Mouse (Mus musculus) layer of hippocampus, adult 9-10 months (tissue): ENCODE results near the gene Pitx1.

Source experiments
- DNase-seq: peaks from one replicate; pipeline ENCODE4 v3.0.0; 2022; ENCODE audit warnings: low spot score

Gene Pitx1

GRCm38 (mm10) chr13:55830833-55831721 lies 4.9 kb downstream of the Pitx1 start:
- no peak for DNase-seq

DNA sequence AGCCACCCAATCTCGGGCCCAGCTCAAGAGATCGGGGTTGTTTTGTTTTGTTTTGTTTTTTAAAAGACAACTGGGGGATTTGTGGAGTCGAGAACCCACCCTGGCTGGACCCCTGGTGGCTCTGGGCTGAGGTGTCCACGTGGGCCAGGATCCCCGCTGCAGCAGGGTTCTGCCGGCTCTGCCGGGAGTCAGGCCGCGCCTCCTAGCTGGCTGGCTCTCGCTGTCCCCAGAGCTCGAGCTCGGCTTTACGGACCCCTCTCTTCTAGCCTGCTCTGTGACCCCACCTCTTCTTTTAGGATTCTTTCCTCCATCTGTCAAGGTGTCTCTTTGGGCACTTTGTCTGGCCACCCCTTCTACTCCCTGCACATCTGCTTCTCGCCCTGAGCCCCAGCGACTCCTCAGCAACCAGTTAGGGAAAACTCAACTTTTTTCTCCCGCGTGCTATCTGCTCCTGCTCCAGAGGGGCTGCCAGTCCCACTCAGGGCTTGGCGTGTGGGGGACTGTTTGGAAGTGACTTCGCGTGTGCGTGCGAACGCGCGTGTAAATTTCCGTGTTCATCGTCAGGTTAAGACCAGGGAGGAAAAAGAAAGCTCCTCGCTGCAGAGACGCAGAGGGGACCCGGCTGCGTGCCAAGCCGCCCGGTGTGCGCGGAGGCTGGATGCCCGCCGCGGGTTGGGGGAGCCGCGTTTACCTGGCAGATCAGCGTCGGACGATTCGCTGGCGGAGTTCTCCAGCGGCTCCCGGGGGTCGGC lies 5.7 kb downstream of the Pitx1 start:
- DNase-seq: no peak

DNA sequence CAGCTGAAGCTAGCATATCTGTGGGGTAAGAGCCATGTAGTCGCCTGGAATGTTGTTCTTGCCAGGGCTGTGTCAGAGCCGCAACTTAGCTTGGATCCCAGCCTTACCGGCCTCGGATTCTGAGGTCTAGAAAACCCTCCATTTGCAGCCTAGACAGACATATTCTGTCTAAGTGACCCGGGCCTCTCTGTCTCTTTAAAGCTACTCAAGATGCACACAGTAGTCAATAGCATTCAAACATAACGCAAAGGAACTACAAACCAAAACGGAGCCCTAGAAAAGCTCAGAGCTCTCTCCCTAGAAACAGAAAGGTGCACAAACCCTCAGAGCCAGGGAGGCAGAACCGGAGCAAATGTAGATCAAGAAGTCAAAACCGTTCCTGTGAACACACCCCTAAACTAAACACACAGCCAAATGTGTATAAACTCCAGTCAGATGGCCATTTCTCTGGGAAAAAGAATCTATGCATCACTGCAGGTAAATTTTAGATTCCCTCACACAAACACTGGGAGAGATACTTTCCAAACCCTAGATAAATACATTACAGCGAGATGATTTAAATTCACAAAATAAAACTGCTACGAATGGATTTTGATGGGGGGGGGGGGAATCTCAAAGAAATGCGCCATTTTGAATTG lies 6.9 kb downstream of the Pitx1 start:
- no peak for DNase-seq

DNA sequence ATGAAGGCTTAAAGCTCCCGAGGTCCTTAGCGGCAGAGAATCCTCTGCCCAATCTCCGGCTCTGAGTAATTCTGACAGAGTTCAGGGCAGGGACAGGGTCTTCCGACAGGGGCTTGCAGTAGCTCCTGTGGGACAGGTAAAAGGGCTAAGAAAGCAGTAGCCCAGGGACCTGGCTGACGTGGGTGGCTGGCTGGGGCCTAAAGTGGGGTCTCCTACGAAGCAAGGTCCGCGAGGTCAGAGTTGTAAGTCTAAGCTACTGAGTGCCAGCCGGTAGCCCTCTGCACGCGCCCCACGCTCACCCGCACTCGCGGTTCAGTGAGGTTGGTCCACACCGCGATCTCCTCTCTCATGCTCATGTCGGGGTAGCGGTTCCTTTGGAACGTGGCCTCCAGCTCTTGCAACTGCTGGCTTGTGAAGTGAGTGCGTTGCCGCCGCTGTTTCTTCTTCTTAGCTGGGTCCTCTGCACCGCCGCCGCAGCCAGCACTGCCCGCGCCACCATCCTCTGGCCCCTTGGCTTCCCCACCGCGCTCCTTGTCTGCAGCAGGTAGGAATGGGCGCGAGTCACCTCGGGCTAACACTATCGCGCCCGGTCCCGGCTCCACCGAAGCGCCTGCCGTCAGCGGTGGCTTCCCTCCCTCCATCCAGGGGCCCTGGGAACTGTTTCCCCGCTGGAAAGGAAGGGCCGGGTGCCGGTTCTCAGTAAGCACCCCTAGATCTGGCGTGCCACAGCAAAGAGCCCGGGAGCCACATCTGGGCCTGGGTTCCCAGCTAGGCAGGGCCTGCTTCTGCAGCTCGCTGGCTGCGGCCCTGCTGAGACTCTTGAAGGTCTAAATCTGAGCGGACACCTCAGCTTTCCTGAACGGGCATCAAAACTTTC lies 7.6 kb downstream of the Pitx1 start:
- DNase-seq: no peak

GRCm38 (mm10) chr13:55827679-55828140 lies 8.3 kb downstream of the Pitx1 start:
- DNase-seq: no peak

DNA sequence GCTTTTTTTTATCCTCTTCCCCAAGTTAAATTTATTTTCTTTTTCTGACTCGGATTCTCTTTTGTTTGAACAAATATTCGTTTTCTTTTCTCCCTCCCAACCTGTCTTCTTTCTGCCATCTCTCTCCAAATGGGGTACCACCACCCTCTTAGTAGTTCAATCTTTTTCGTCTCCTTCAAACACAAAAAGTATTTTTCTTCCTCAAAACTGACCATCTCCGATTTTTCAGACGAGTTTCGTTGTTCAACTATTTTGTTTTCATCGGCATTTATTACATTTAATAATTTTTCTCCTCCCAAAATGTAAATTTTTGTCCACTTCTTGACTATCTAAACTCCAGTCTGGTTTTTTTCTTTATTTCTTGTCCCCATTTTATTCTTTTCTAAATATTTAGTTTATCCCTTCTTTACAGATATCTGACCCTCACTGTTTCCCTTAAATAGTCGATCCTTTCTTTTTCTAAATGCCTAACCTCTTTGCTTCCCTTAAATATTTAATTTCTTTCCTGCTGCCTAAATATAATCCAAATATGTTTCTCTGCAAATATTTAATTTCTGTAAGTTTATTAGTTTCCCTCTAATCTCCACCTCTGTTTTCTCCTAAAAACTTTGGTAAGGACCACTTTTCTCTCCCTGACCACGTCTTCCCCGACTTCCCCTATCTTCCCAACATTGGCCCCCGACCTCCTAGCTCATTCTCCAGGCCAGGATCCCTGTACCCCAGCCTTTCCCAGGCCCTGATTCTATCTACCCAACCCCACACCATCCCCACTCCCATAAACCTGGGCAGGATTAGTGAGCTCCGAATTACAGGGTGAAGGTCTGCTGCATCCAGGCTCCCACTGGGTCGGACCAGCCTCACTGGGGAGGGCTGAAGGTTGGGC lies 9.0 kb downstream of the Pitx1 start:
- DNase-seq: no peak

- DNase-seq: no peak
Observed at GRCm38 (mm10) chr13:55826008-55826671, 9.9 kb downstream of the Pitx1 start.

- DNase-seq: no peak
Observed at GRCm38 (mm10) chr13:55825245-55825681, 10.7 kb downstream of the Pitx1 start.

- no peak for DNase-seq
Observed at GRCm38 (mm10) chr13:55824151-55824945, 11.6 kb downstream of the Pitx1 start.

GRCm38 (mm10) chr13:55822499-55822898 lies 13.5 kb downstream of the Pitx1 start:
- DNase-seq: no peak

DNA sequence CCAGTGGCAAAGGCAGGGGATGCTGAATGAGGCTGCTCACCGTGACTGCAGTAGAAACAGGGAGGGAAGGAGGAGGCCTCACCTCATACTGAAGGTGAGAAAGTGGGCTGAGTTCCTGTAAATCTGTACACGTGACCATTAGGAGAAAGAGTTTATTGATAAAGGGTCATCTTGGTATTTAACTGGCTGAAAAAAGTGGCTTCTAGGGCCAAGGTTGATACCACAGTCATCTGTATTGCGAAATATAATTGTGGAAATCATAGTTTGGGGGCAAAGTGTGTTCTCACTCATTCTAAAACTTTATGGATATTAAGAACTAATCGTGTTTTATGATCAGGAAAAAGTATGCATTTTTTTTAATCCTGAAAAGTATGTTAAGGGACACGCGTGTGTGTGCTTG lies 21.2 kb downstream of the Pitx1 start:
- no peak for DNase-seq

GRCm38 (mm10) chr13:55813490-55814016 lies 22.4 kb downstream of the Pitx1 start:
- DNase-seq: no peak

GRCm38 (mm10) chr13:55810947-55811346 lies 25.0 kb downstream of the Pitx1 start:
- DNase-seq: no peak

DNA sequence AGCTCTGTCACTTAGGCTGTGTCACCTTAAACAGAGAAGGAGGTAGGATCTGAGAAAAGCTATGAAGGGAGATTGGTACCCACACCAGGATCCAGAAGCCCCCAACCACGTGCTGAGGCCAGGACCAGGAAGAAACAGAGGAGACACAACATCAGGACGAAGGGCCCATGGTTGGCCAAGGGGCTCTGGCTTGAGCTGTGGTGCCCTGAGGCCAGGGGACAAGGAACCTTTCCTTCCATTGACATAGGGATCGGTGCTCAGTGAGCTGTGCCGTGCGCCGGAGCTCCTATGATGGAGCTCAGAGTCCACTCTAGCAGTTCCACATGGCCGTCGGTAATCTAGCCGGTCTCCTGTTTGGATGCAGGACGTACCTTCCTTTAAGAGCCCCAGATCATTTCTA lies 26.3 kb downstream of the Pitx1 start:
- no peak for DNase-seq

DNA sequence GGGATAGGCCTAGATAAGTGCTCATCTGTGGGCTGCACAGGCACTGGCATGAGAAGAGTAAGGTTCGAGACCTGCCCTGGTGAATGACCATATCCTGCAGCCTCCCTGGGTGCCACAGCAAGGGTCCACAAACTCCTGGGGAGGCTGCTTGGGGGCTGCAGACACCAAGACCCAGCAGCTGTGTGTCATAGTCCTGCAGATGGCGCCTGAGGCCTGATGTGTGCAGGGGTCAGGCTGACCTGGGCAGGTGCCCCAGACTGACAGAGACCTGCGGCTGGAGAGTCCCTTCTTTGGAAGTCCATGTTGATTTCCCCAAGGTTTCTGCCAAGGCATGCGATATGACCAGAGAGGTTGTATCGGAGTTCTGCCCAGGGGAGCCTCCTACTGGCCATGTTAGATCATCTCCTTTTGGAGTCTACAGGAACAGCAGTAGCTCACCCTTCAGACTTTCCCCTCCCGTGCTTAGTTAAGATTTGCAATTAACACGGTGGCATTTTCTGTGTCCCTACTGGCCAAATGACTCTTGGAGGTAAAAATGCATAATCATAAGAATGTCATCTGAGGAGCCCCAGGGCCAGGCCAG lies 26.9 kb downstream of the Pitx1 start:
- no peak for DNase-seq

DNA sequence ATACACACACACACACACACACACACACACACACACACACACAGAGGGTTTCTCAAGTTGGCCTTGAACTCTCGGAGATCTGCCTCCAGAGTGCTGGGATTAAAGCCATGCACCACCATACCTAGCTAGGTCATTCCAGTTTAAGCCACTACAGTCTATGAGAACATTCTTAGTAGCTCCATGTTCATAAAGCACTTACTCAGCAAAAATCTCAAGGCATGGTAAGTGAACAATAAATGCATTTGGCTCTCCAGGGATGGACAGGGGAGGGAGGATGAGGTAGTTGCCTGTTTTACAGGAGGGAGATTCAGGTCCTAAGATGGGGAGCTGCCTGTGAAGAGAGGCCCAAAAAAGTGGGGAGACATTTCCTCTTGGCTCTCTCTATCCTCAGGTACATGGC lies 32.0 kb downstream of the Pitx1 start:
- no peak for DNase-seq

- no peak for DNase-seq
Observed at GRCm38 (mm10) chr13:55801246-55801645, 34.7 kb downstream of the Pitx1 start.

- DNase-seq: no peak
Observed at GRCm38 (mm10) chr13:55786120-55786519, 49.9 kb downstream of the Pitx1 start.

DNA sequence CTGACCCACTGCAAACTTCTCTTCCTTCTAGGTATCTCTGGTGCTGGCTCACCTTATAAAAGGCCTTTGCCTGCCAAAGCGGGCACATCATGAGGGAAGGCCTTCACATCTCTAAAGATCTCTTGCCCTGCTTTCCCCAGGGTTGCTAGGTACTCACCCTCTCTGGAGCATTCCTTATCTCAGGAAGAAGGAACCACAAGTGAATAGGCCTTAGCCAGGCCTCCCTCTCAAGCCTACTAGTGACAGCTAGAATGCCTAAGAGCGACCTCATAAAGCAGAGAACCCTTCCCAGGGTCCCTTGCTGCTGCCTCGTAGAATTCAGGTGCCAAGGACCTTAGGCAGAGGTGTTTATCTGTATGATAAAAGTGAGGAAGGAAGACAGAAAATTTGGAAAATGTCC lies 51.7 kb downstream of the Pitx1 start, which contains the start of gene Catsper3:
TSS of gene Catsper3 (plus strand) at position 301 of the 400 bp plus-strand sequence.
- DNase-seq: no peak
